Mouse (Mus musculus): ENCODE data around the gene Senp3.

DNA sequence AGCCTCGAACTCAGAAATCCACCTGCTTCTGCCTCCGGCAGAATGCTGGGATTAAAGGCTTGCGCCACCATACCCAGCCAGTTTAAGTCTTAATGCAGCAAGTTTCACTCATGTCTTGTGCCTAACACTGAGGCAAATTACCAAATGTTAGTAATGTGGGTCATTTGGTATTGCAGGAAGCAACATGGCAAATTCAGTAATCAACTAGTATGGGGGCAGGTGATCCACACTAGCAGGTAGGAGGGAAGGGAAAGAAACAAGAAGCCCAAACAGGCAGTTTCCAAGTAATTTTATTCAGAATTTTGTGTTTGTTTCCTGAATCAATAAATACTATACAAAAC, 15.2 kb downstream of the Senp3 start:
- TF ChIP-seq MAZ (IDR thresholded peaks at IDR 0.05; ENCODE audit: low read depth, low read length) (no peak), TCF12 (IDR thresholded peaks at IDR 0.05; ENCODE audit: low read depth, low read length) (no peak), CTCF (conservative IDR thresholded peaks at IDR 0.05 in 1 of 2, IDR thresholded peaks at IDR 0.05 in 1 of 2; ENCODE audit: low read depth in 2 of 2, low read length in 2 of 2) (no peak), USF1 (IDR thresholded peaks at IDR 0.05; ENCODE audit: low read depth, low read length) (no peak), ZC3H11A (IDR thresholded peaks at IDR 0.05; ENCODE audit: low read depth, low read length) (no peak), EP300 (IDR thresholded peaks at IDR 0.05; ENCODE audit: low read length) (no peak), BHLHE40 (IDR thresholded peaks at IDR 0.05; ENCODE audit: low read depth, low read length) (no peak), JUND (conservative IDR thresholded peaks at IDR 0.05; ENCODE audit: low read depth, low read length) (no peak), MYC (IDR thresholded peaks at IDR 0.05; ENCODE audit: low read depth, low read length) (no peak)

All from CH12.LX (cell line).